Mouse (Mus musculus): ENCODE data around the gene Zbtb8os. TPM values are rescaled to one million over a fixed set of nuclear protein-coding genes. Genes with fewer than 3 reads are reported as not detected.

The Zbtb8os gene
- 17.7 and 23.7 TPM in 2 replicates for polyA plus RNA-seq (2014; fragmentation: Nextera tagmentation; extraction: Ambion mirVana)

GRCm38 (mm10) chr4:129335216-129336074 lies at the start of gene Zbtb8os, which contains the start of gene Rbbp4:
Gene Zbtb8os, plus strand, starts transcription at chr4:129335695.
Gene Rbbp4, minus strand, starts transcription at chr4:129335370.
- Histone ChIP-seq H3K9ac (peak within 1 kb of the TSS; percentile 96), H3K4me3 (replicated peaks; ENCODE audit: low read length) (peak within 1 kb of the TSS; percentile 98), H3K27me3 (ENCODE audit: control insufficient read depth, insufficient read depth, low read length) (no peaks in the 10 kb centered on the region), H3K4me2 (replicated peaks) (peak within 1 kb of the TSS; percentile 91), H3K9me3 (ENCODE audit: control insufficient read depth, low read length) (no peaks in the 10 kb centered on the region), H3K4me1 (replicated peaks; ENCODE audit: control insufficient read depth, insufficient read depth, low read length) (peaks cover 32% of the 10 kb centered on the region), H3K27ac (peak within 1 kb of the TSS; percentile 99), H3K36me3 (replicated peaks; ENCODE audit: control insufficient read depth, insufficient read depth) (peaks cover 25% of the 10 kb centered on the region)
- WGBS = under 1% methylated on average over 73 of the region's 73 CpGs
- ATAC-seq (ENCODE audit: low FRiP score) = peak; percentile 99
- peak; percentile 99 for DNase-seq (ENCODE audit: low spot score)

- H3K9me3 ChIP-seq (ENCODE audit: control insufficient read depth, low read length) = no peaks in the 10 kb centered on the region
- H3K4me3 ChIP-seq (replicated peaks; ENCODE audit: low read length) = no peak overlapping the region
- H3K36me3 ChIP-seq (replicated peaks; ENCODE audit: control insufficient read depth, insufficient read depth) = no peaks in the 10 kb centered on the region
- no peak overlapping the region for H3K9ac ChIP-seq
- H3K4me2 ChIP-seq (replicated peaks) = peak overlapping the region; percentile 92
- H3K27me3 ChIP-seq (ENCODE audit: control insufficient read depth, insufficient read depth, low read length) = 0 out of 2 replicates have a peak, but pooled peaks cover 17% of the 10 kb centered on the region
- no peak overlapping the region for H3K27ac ChIP-seq
- H3K4me1 ChIP-seq (replicated peaks; ENCODE audit: control insufficient read depth, insufficient read depth, low read length) = peaks cover 9% of the 10 kb centered on the region
- 60% methylated on average over 5 of the region's 5 CpGs for WGBS
- DNase-seq (ENCODE audit: low spot score) (no peak), ATAC-seq (ENCODE audit: low FRiP score) (no peak)
Observed at GRCm38 (mm10) chr4:129286001-129286682, 49.4 kb upstream of the Zbtb8os start.

- Histone ChIP-seq H3K9ac (peak overlapping the region; percentile 63), H3K9me3 (ENCODE audit: control insufficient read depth, low read length) (no peaks in the 10 kb centered on the region), H3K4me1 (replicated peaks; ENCODE audit: control insufficient read depth, insufficient read depth, low read length) (peaks cover 9% of the 10 kb centered on the region), H3K27me3 (ENCODE audit: control insufficient read depth, insufficient read depth, low read length) (0 out of 2 replicates have a peak, but pooled peaks cover 17% of the 10 kb centered on the region), H3K4me3 (replicated peaks; ENCODE audit: low read length) (peak overlapping the region; percentile 46), H3K4me2 (replicated peaks) (peak overlapping the region; percentile 92), H3K27ac (no peak overlapping the region), H3K36me3 (replicated peaks; ENCODE audit: control insufficient read depth, insufficient read depth) (no peaks in the 10 kb centered on the region)
- DNase-seq (ENCODE audit: low spot score) = no peak
- WGBS = 4% methylated on average over 28 of the region's 28 CpGs
- peak; percentile 43 for ATAC-seq (ENCODE audit: low FRiP score)
Observed at GRCm38 (mm10) chr4:129286683-129287471, 48.6 kb upstream of the Zbtb8os start.

- DNase-seq (ENCODE audit: low spot score) = no peak
- H3K27ac ChIP-seq = no peak within 1 kb of the TSS
- under 1% methylated on average over 42 of the region's 53 CpGs for WGBS
Observed at GRCm38 (mm10) chr4:129287472-129287981, 48.0 kb upstream of the Zbtb8os start, which contains the start of gene Sync. Gene Sync, plus strand, starts transcription at chr4:129287617.

GRCm38 (mm10) chr4:129288067-129288466 lies 47.4 kb upstream of the Zbtb8os start:
- H3K9ac ChIP-seq = no peak overlapping the region
- no peak overlapping the region for H3K27ac ChIP-seq
- H3K9me3 ChIP-seq (ENCODE audit: control insufficient read depth, low read length) = no peaks in the 10 kb centered on the region

More at GRCm38 (mm10) chr4:129287472-129287981, 48.0 kb upstream of the Zbtb8os start, which contains the start of gene Sync:
- peak within 1 kb of the TSS; percentile 63 for H3K9ac ChIP-seq
- peak within 1 kb of the TSS; percentile 46 for H3K4me3 ChIP-seq (replicated peaks; ENCODE audit: low read length)
- H3K4me1 ChIP-seq (replicated peaks; ENCODE audit: control insufficient read depth, insufficient read depth, low read length) = peaks cover 9% of the 10 kb centered on the region
- no peaks in the 10 kb centered on the region for H3K36me3 ChIP-seq (replicated peaks; ENCODE audit: control insufficient read depth, insufficient read depth)
- peak; percentile 46; the same call in 1 of the 2 replicates for ATAC-seq (ENCODE audit: low FRiP score)
- 0 out of 2 replicates have a peak, but pooled peaks cover 17% of the 10 kb centered on the region for H3K27me3 ChIP-seq (ENCODE audit: control insufficient read depth, insufficient read depth, low read length)
- no peaks in the 10 kb centered on the region for H3K9me3 ChIP-seq (ENCODE audit: control insufficient read depth, low read length)
- H3K4me2 ChIP-seq (replicated peaks) = peak within 1 kb of the TSS; percentile 92

GRCm38 (mm10) chr4:129289671-129290070 lies 45.8 kb upstream of the Zbtb8os start:
- Histone ChIP-seq H3K9me3 (ENCODE audit: control insufficient read depth, low read length) (no peaks in the 10 kb centered on the region), H3K4me2 (replicated peaks) (no peak overlapping the region), H3K27me3 (ENCODE audit: control insufficient read depth, insufficient read depth, low read length) (peaks cover 17% of the 10 kb centered on the region; the same call in 1 of the 2 replicates), H3K4me3 (replicated peaks; ENCODE audit: low read length) (no peak overlapping the region), H3K27ac (no peak overlapping the region), H3K36me3 (replicated peaks; ENCODE audit: control insufficient read depth, insufficient read depth) (no peaks in the 10 kb centered on the region), H3K9ac (no peak overlapping the region), H3K4me1 (replicated peaks; ENCODE audit: control insufficient read depth, insufficient read depth, low read length) (peaks cover 9% of the 10 kb centered on the region)
- ATAC-seq (ENCODE audit: low FRiP score) (no peak), DNase-seq (ENCODE audit: low spot score) (no peak)
- 92% methylated on average over 8 of the region's 8 CpGs for WGBS

More at GRCm38 (mm10) chr4:129288067-129288466, 47.4 kb upstream of the Zbtb8os start:
- 35% methylated on average over 3 of the region's 3 CpGs for WGBS
- no peaks in the 10 kb centered on the region for H3K36me3 ChIP-seq (replicated peaks; ENCODE audit: control insufficient read depth, insufficient read depth)
- DNase-seq (ENCODE audit: low spot score) (no peak), ATAC-seq (ENCODE audit: low FRiP score) (no peak)
- peaks cover 9% of the 10 kb centered on the region for H3K4me1 ChIP-seq (replicated peaks; ENCODE audit: control insufficient read depth, insufficient read depth, low read length)
- H3K27me3 ChIP-seq (ENCODE audit: control insufficient read depth, insufficient read depth, low read length) = peaks cover 17% of the 10 kb centered on the region; the same call in 1 of the 2 replicates
- H3K4me3 ChIP-seq (replicated peaks; ENCODE audit: low read length) = peak overlapping the region; percentile 46
- peak overlapping the region; percentile 92 for H3K4me2 ChIP-seq (replicated peaks)

- 52% methylated on average over 7 of the region's 7 CpGs for WGBS
Observed at GRCm38 (mm10) chr4:129292831-129293230, 42.7 kb upstream of the Zbtb8os start.

GRCm38 (mm10) chr4:129293702-129294101 lies 41.8 kb upstream of the Zbtb8os start:
- DNase-seq (ENCODE audit: low spot score) = no peak
- WGBS = 44% methylated on average over 16 of the region's 16 CpGs
- Histone ChIP-seq H3K27me3 (ENCODE audit: control insufficient read depth, insufficient read depth, low read length) (no peaks in the 10 kb centered on the region; the same call in 1 of the 2 replicates), H3K4me1 (replicated peaks; ENCODE audit: control insufficient read depth, insufficient read depth, low read length) (no peaks in the 10 kb centered on the region), H3K9ac (no peak overlapping the region), H3K9me3 (ENCODE audit: control insufficient read depth, low read length) (no peaks in the 10 kb centered on the region), H3K36me3 (replicated peaks; ENCODE audit: control insufficient read depth, insufficient read depth) (no peaks in the 10 kb centered on the region), H3K4me3 (replicated peaks; ENCODE audit: low read length) (no peak overlapping the region), H3K27ac (no peak overlapping the region), H3K4me2 (replicated peaks) (no peak overlapping the region)
- no peak for ATAC-seq (ENCODE audit: low FRiP score)

More at GRCm38 (mm10) chr4:129292831-129293230, 42.7 kb upstream of the Zbtb8os start:
- Histone ChIP-seq H3K27me3 (ENCODE audit: control insufficient read depth, insufficient read depth, low read length) (no peaks in the 10 kb centered on the region; the same call in 1 of the 2 replicates), H3K4me2 (replicated peaks) (no peak overlapping the region), H3K36me3 (replicated peaks; ENCODE audit: control insufficient read depth, insufficient read depth) (no peaks in the 10 kb centered on the region), H3K27ac (no peak overlapping the region), H3K4me1 (replicated peaks; ENCODE audit: control insufficient read depth, insufficient read depth, low read length) (no peaks in the 10 kb centered on the region; the same call in 1 of the 2 replicates), H3K9me3 (ENCODE audit: control insufficient read depth, low read length) (no peaks in the 10 kb centered on the region), H3K4me3 (replicated peaks; ENCODE audit: low read length) (no peak overlapping the region), H3K9ac (no peak overlapping the region)
- no peak for DNase-seq (ENCODE audit: low spot score)
- ATAC-seq (ENCODE audit: low FRiP score) = no peak
